Mouse (Mus musculus) midbrain, embryonic 15.5 days (tissue): ENCODE measurements around the gene Rsbn1l. TPM values are rescaled to one million over a fixed set of nuclear protein-coding genes. Genes with fewer than 3 reads are reported as not detected.

Source experiments
- ATAC-seq: fragments of 200-750 bp; cut with Nextera tagmentation; replicated peaks from 2 replicates; pipeline ENCODE4 v1.8.0; 2017; ENCODE audit warnings: moderate TSS enrichment
- H3K27ac ChIP-seq: fragments of 300-500 bp; sonication (generic); 2 replicates; pipeline ENCODE4 v1.5.1; 2015; ENCODE audit warnings: mild to moderate bottlenecking, inconsistent platforms
- H3K27me3 ChIP-seq: fragments of 300-500 bp; sonication (generic); replicated peaks from 2 replicates; pipeline ENCODE4 v1.6.1; 2015; ENCODE audit warnings: inconsistent platforms
- H3K36me3 ChIP-seq: fragments of 300-500 bp; sonication (generic); replicated peaks from 2 replicates; pipeline ENCODE4 v1.6.1; 2015; ENCODE audit warnings: inconsistent platforms
- H3K4me1 ChIP-seq: fragments of 300-500 bp; sonication (generic); 2 replicates; pipeline ENCODE4 v1.6.1; 2015; ENCODE audit warnings: inconsistent platforms
- H3K4me2 ChIP-seq: fragments of 300-500 bp; sonication (generic); 2 replicates; pipeline ENCODE4 v1.6.1; 2015; ENCODE audit warnings: inconsistent platforms, mild to moderate bottlenecking, moderate library complexity
- H3K4me3 ChIP-seq: fragments of 300-500 bp; sonication (generic); 2 replicates; pipeline ENCODE4 v1.5.1; 2015; ENCODE audit warnings: mild to moderate bottlenecking, inconsistent platforms
- H3K9ac ChIP-seq: fragments of 300-500 bp; sonication (generic); 2 replicates; pipeline ENCODE4 v1.6.1; 2015; ENCODE audit warnings: mild to moderate bottlenecking, inconsistent platforms
- H3K9me3 ChIP-seq: fragments of 300-500 bp; sonication (generic); 2 replicates; pipeline ENCODE4 v1.6.1; 2016; ENCODE audit warnings: inconsistent platforms
- WGBS: fragments of 180-500 bp; shearing (Covaris S2); methylation state at CpG from one replicate; pipeline ENCODE4 v1.1.7; 2015; ENCODE audit warnings: mixed read lengths; 5-methylcytosine and 5-hydroxymethylcytosine counted together
- polyA plus RNA-seq: library from polyadenylated mRNA; unstranded; fragments of >200 nt; fragmentation: Nextera tagmentation; extraction: Ambion mirVana; gene quantifications from 2 replicates; pipeline ENCODE4 v1.2.1, GENCODE M21; 2015

The Rsbn1l gene
- polyA plus RNA-seq, result 4.6 TPM in 2 replicates

DNA sequence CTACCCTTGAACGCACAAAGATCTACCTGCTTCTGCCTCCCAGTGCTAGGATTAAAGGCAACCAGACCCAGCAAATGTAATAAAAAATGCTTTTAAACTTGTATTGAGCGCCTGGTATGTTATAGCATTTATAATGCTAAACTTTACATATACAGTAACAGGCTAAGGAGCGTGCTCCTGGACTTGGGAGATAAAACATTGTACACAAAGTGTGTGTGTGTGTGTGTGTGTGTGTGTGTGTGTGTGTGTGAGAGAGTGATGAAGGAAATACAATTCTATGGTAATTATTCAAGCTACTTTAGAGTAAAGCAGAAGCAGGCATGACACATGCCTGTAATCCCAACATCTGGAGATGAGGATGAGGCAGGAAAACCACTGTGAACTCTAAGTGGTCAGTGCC lies at the start of gene Rsbn1l:
Rsbn1l (minus strand) TSS at position 101 of the 400 bp plus-strand sequence.
- no peak within 1 kb of the TSS for H3K4me2 ChIP-seq
- no peak within 1 kb of the TSS for H3K27ac ChIP-seq
- peaks cover 5% of the 10 kb centered on the region; the same call in 1 of the 2 replicates for H3K4me1 ChIP-seq
- no peak for ATAC-seq
- whole genome bisulfite sequencing, result 98% methylated on average over 3 of the region's 3 CpGs
- H3K27me3 ChIP-seq, result no peaks in the 10 kb centered on the region
- no peak within 1 kb of the TSS for H3K4me3 ChIP-seq
- no peaks in the 10 kb centered on the region for H3K9me3 ChIP-seq
- no peak within 1 kb of the TSS for H3K9ac ChIP-seq
- no peaks in the 10 kb centered on the region for H3K36me3 ChIP-seq

DNA sequence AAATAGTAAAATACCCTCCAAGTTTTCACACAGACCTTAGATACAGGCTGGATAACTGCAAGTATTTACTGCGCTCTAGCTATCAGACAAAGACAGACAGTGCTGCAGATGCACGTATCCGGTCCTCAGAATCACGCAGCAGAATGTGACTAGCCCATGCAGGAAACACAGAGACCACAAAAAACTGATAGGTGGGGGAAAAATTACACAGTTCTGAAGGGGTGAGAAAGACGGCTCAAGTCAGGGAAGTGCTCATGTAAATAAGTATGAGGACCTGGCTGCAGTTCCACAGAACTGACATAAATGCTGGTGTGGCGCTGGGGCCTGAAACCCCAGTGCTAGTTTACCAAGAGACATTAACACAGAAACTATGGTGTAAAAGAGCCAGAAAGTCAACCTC lies 46.5 kb upstream of the Rsbn1l start:
- Histone ChIP-seq H3K9me3 (no peaks in the 10 kb centered on the region), H3K4me3 (no peak overlapping the region), H3K4me1 (no peaks in the 10 kb centered on the region), H3K27ac (no peak overlapping the region), H3K9ac (no peak overlapping the region), H3K36me3 (peaks cover 42% of the 10 kb centered on the region), H3K4me2 (no peak overlapping the region), H3K27me3 (no peaks in the 10 kb centered on the region)
- 93% methylated on average over 6 of the region's 6 CpGs for WGBS
- ATAC-seq, result no peak

- no peaks in the 10 kb centered on the region for H3K4me1 ChIP-seq
- no peak overlapping the region for H3K9ac ChIP-seq
- no peak overlapping the region for H3K4me3 ChIP-seq
- H3K9me3 ChIP-seq, result no peaks in the 10 kb centered on the region
- ATAC-seq, result no peak
- 96% methylated on average over 10 of the region's 10 CpGs for WGBS
- no peak overlapping the region for H3K27ac ChIP-seq
- peaks cover 47% of the 10 kb centered on the region for H3K36me3 ChIP-seq
- H3K4me2 ChIP-seq, result no peak overlapping the region
- no peaks in the 10 kb centered on the region for H3K27me3 ChIP-seq
Measured at GRCm38 (mm10) chr5:21001622-21002315, 45.6 kb upstream of the Rsbn1l start.

GRCm38 (mm10) chr5:20998427-20998826 lies 42.2 kb upstream of the Rsbn1l start:
- Histone ChIP-seq H3K4me2 (no peak overlapping the region), H3K4me3 (no peak overlapping the region), H3K27me3 (no peaks in the 10 kb centered on the region), H3K36me3 (peaks cover 56% of the 10 kb centered on the region), H3K9ac (no peak overlapping the region), H3K27ac (no peak overlapping the region), H3K9me3 (no peaks in the 10 kb centered on the region), H3K4me1 (no peaks in the 10 kb centered on the region)
- 94% methylated on average over 6 of the region's 6 CpGs for WGBS
- ATAC-seq, result no peak

GRCm38 (mm10) chr5:20997555-20997954 lies 41.4 kb upstream of the Rsbn1l start:
- Histone ChIP-seq H3K36me3 (peaks cover 52% of the 10 kb centered on the region), H3K4me1 (no peaks in the 10 kb centered on the region), H3K9ac (no peak overlapping the region), H3K9me3 (no peaks in the 10 kb centered on the region), H3K4me3 (no peak overlapping the region), H3K27ac (no peak overlapping the region), H3K27me3 (no peaks in the 10 kb centered on the region), H3K4me2 (no peak overlapping the region)
- ATAC-seq, result no peak
- WGBS, result 95% methylated on average over 6 of the region's 6 CpGs

GRCm38 (mm10) chr5:20990062-20990809 lies 34.0 kb upstream of the Rsbn1l start:
- Histone ChIP-seq H3K36me3 (peaks cover 40% of the 10 kb centered on the region), H3K4me3 (no peak overlapping the region), H3K9ac (no peak overlapping the region), H3K27me3 (no peaks in the 10 kb centered on the region), H3K4me2 (no peak overlapping the region), H3K4me1 (no peaks in the 10 kb centered on the region), H3K9me3 (no peaks in the 10 kb centered on the region), H3K27ac (no peak overlapping the region)
- 98% methylated on average over 8 of the region's 8 CpGs for WGBS
- ATAC-seq, result no peak

DNA sequence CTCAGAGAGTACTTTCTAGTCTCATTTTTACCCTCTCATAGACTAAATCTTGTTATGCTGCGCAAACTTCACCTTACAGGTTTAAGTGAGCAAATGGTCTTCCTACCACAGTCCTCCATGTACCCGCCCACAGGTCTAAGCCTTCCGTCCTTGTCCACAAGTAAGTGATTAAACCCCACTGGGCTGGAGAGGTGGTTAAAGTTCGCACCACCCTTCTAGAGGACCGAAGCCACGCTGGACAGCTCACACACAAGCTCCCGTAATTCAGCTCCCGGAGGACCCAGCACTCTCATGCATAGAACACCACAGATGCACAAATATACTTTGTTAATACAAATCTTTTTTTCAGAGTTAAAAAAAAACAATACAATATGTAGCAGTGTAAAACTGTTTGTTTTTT lies 30.1 kb upstream of the Rsbn1l start:
- H3K4me3 ChIP-seq, result no peak overlapping the region
- H3K36me3 ChIP-seq, result peaks cover 36% of the 10 kb centered on the region
- H3K4me2 ChIP-seq, result no peak overlapping the region
- 97% methylated on average over 8 of the region's 8 CpGs for WGBS
- ATAC-seq, result no peak
- no peaks in the 10 kb centered on the region for H3K4me1 ChIP-seq
- H3K9me3 ChIP-seq, result no peaks in the 10 kb centered on the region
- H3K27ac ChIP-seq, result no peak overlapping the region
- no peaks in the 10 kb centered on the region for H3K27me3 ChIP-seq
- H3K9ac ChIP-seq, result no peak overlapping the region

GRCm38 (mm10) chr5:20983505-20983904 lies 27.3 kb upstream of the Rsbn1l start:
- Histone ChIP-seq H3K27me3 (no peaks in the 10 kb centered on the region), H3K9me3 (no peaks in the 10 kb centered on the region), H3K4me1 (no peaks in the 10 kb centered on the region), H3K4me3 (no peak overlapping the region), H3K9ac (no peak overlapping the region), H3K27ac (no peak overlapping the region), H3K4me2 (no peak overlapping the region), H3K36me3 (peaks cover 19% of the 10 kb centered on the region; the same call in 1 of the 2 replicates)
- no peak for ATAC-seq

DNA sequence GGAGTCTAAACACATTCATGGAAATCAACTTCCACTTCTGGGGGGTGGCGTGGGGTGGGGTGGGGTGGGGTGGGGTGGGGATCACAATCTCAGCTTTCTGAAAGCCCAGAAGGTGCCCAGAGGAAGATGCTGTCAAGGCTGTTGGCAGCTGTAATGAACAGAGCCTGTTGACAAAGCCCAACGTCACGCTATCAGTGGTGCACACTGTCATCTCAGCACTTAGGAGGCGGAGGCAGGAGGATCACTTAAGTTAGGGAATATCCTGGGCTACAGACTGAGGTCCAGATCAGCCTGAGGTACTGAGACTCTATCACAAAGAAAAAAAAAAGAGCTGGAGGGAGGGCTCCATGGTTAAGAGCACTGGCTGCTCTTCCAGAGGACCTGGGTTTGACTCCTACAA lies 18.5 kb upstream of the Rsbn1l start:
- Histone ChIP-seq H3K9ac (no peak overlapping the region), H3K27me3 (no peaks in the 10 kb centered on the region), H3K4me3 (no peak overlapping the region), H3K27ac (no peak overlapping the region), H3K9me3 (no peaks in the 10 kb centered on the region), H3K36me3 (no peaks in the 10 kb centered on the region), H3K4me1 (no peaks in the 10 kb centered on the region), H3K4me2 (no peak overlapping the region)
- ATAC-seq, result no peak
- WGBS, result 77% methylated on average over 4 of the region's 4 CpGs

GRCm38 (mm10) chr5:20973999-20974398 lies 17.8 kb upstream of the Rsbn1l start:
- Histone ChIP-seq H3K9ac (no peak overlapping the region), H3K27ac (no peak overlapping the region), H3K27me3 (no peaks in the 10 kb centered on the region), H3K9me3 (no peaks in the 10 kb centered on the region), H3K4me2 (no peak overlapping the region), H3K36me3 (no peaks in the 10 kb centered on the region), H3K4me3 (no peak overlapping the region), H3K4me1 (no peaks in the 10 kb centered on the region)
- no peak for ATAC-seq
- 23% methylated on average over 7 of the region's 7 CpGs for WGBS

DNA sequence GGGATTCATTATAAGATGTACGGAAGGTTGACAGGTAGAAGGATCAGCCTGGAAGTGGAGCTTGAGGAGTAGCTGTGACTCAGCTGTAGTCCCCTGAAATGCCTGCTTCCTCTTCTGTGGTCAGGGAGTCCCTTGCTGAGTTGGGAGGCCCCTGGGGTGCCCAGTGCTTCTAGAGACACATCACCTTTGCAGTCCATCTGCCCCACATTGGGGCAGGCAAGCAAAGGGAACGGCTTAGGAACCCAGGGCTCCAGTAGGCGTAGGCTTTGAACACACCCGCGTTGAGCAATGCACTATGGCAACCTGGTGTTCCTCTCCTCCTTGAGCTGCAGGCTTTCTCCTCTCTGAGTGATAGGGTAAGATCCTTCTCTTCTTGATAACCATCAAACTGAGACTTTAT lies 16.9 kb upstream of the Rsbn1l start:
- no peak overlapping the region for H3K9ac ChIP-seq
- H3K27me3 ChIP-seq, result no peaks in the 10 kb centered on the region
- WGBS, result 63% methylated on average over 5 of the region's 5 CpGs
- H3K9me3 ChIP-seq, result no peaks in the 10 kb centered on the region
- no peaks in the 10 kb centered on the region for H3K36me3 ChIP-seq
- no peak overlapping the region for H3K27ac ChIP-seq
- H3K4me1 ChIP-seq, result no peaks in the 10 kb centered on the region
- no peak for ATAC-seq
- H3K4me2 ChIP-seq, result no peak overlapping the region
- no peak overlapping the region for H3K4me3 ChIP-seq

DNA sequence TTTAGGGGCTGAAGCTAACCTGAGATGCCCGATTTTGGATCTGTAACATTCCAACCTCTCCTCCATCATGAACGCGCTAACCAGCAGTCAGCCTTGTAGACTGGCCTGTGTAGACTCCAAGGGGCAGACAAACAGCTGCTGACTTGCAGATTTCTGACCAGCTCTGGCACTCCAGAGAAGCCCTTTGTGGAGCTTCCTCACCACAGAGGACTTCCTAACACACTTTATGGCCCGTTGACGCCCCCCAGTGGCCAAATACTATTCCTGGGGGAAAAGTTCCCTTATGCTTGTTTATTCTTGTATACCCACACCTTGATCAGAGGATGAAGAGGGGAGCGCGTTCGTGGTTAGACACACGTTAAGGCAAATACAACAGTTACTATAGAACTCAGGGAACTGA lies 12.8 kb upstream of the Rsbn1l start:
- H3K27me3 ChIP-seq, result no peaks in the 10 kb centered on the region
- no peak overlapping the region for H3K4me3 ChIP-seq
- H3K9me3 ChIP-seq, result no peaks in the 10 kb centered on the region
- no peaks in the 10 kb centered on the region for H3K36me3 ChIP-seq
- H3K4me1 ChIP-seq, result no peaks in the 10 kb centered on the region
- no peak overlapping the region for H3K27ac ChIP-seq
- 75% methylated on average over 9 of the region's 9 CpGs for WGBS
- no peak overlapping the region for H3K9ac ChIP-seq
- H3K4me2 ChIP-seq, result no peak overlapping the region
- ATAC-seq, result no peak

GRCm38 (mm10) chr5:20968493-20968892 lies 12.3 kb upstream of the Rsbn1l start:
- WGBS, result 82% methylated on average over 9 of the region's 9 CpGs
- no peak for ATAC-seq

More at GRCm38 (mm10) chr5:20968493-20968892, 12.3 kb upstream of the Rsbn1l start:
- Histone ChIP-seq H3K4me2 (no peak overlapping the region), H3K27me3 (no peaks in the 10 kb centered on the region), H3K9me3 (no peaks in the 10 kb centered on the region), H3K9ac (no peak overlapping the region), H3K27ac (no peak overlapping the region), H3K36me3 (no peaks in the 10 kb centered on the region), H3K4me3 (no peak overlapping the region), H3K4me1 (no peaks in the 10 kb centered on the region)
